Mouse (Mus musculus): ENCODE measurements around the gene Hbs1l. TPM values are rescaled to one million over a fixed set of nuclear protein-coding genes. Genes with fewer than 3 reads are reported as not detected.

Hbs1l gene
- polyA plus RNA-seq, 1 experiment: 27.3 TPM

Other genes with a start within 250 kb of the Hbs1l start
- 0.42 TPM in 1 of 2 replicates, not detected in the other for gene Myb, start 135.0 kb upstream of the Hbs1l start, polyA plus RNA-seq (2012; ENCODE audit: insufficient read depth, insufficient read length, missing spikeins)
- not detected in 2 replicates for gene Aldh8a1, start 81.3 kb downstream of the Hbs1l start, polyA plus RNA-seq (2012; ENCODE audit: insufficient read depth, insufficient read length, missing spikeins)

Data from brown adipose tissue, adult 24 weeks (tissue).